Mouse (Mus musculus) hematopoietic stem cell, adult 5-6 weeks (primary cell): Measurements from ENCODE around the gene Kifc3. TPM values are rescaled to one million over a fixed set of nuclear protein-coding genes. Genes with fewer than 3 reads are reported as not detected.

Source experiments
- ATAC-seq, 2 experiments: fragments of 125-278 bp in 1 of 2; replicated peaks in 1 of 2; 2 replicates each; pipeline ENCODE4 v1.8.0; 2016 to 2017; ENCODE audit warnings: inconsistent platforms in 2 of 2, mild to moderate bottlenecking in 2 of 2, moderate number of reproducible peaks in 2 of 2, low read depth in 1 of 2, moderate TSS enrichment in 1 of 2; ENCODE audit not compliant: low FRiP score in 2 of 2, poor library complexity in 2 of 2, severe bottlenecking in 2 of 2, insufficient read depth in 1 of 2, low TSS enrichment in 1 of 2
- total RNA-seq: library from RNA; stranded (forward); fragments of 172-1452, 232-1000 nt; gene quantifications from 2 replicates; pipeline ENCODE4 v1.2.3, GENCODE M21; 2017

Kifc3 gene
- total RNA-seq, 1 experiment from 2014 or later = 0.79 TPM

DNA sequence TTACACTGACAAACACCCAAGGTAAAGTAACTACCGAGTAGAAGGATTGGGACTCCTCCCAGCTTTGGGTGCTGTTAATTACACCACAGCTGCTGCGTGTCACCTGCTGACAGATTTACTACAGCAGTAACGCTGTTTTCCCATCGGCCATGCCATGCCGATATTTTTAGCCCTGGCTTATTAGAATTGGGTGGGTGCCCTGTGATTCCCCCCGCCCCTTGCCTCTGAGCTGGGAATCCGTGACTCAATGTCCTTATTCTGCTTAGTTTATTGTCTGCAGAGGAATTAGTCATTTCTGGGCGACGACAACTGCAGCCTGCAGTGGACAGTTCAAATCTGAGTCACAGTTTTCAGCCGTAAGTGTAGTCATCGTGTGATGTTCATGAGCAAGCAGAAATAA lies 7.3 kb upstream of the Kifc3 start:
- ATAC-seq = peak in 1 of 2 experiments; percentile 22; a peak in 2 of 4 replicates

DNA sequence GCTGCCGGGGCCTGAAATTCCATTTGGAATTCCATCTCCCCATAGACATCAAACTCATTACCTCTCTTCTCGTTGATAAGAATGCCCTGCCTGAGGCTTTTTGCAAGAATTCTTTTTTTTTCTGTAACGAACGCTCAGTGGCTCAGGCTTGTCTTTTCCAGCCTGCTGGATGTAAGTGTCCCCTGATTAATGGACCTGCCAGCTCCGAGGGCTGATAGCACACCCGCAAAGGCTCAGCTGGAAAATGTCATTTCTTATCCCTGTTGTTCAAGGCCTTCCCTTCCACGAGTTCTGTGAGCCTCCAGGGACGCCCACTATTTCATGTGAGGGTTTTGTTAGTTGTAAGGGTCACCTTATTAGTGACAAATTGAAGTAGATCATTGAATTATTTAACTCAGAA lies 3.3 kb upstream of the Kifc3 start:
- no peak for ATAC-seq

DNA sequence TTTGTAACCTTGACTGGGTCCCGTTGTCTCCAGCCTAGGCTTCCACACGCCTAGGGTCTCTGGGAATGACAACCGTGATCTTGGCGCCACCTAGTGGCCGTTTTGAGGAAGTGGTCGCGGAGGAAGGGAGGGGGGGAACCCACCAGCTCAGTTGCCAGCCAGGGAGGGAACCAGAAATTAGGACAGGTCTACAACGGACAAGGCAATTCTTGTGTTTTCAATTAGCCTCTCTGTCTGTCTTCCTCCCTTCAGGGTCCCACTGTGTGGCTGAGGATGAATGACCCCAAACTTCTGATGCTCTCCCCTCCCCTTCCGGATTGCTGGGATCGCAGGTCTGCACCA lies 1.4 kb upstream of the Kifc3 start:
- ATAC-seq = peak; percentile 67 to 91

DNA sequence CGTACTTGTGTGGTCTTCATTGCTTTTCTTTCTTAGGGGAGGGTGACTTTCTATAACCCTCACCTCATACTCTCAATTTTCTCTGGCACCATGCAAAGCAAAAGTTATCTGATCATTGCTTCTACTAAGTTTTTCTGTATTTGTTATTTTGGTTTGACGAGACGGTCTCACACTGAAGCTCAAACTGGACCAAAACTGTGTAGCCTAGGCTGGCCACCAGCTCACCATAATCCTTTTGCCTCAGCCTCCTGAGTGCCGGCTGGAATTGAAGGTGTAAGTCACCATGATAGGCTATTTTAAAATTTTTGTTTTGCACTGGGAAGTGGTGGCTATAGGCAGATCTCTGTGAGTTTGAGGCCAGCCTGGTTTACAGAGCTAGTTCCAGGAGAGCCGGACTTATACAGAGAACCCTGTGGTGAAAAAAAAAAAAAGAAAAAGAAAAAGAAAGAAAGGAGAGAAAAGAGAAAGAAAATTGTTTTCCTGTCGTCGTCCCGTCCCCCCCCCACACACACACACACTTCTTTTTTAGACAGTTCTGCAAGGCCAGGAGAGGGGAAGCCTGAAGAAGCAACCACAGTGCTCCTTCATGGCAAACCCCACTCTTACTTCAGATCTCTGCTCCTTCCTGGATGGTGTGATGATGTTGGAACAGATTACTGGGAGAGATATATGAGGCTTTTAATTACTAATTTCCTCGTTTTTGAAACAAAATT lies 870 bp upstream of the Kifc3 start:
- peak; percentile 25 to 49; a peak in 1 of 4 replicates for ATAC-seq

DNA sequence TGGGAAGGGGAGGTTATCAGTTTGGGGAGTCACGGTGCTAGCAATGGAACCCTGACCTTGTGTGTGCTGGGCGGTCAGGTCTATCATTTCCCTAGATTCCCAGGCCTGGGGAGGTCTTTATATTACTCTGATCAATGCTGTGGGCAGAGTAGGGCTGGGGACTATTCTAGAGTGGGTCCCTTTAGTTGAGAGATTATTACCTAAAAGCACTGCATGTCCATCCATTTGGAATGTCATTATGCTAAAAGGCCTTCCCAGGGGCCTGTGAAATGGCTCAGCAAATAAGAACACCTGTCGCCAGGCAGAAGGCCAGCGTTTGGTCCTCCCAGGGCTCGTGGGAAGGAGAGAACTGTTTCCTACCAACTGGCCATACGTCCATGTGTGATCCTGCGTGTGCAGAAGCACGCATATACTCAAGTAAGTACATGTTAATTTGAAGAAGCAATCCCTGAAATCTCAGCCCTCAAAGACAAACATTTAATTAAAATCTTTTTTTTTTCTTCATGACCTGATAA lies 499 bp downstream of the Kifc3 start:
- no peak for ATAC-seq

DNA sequence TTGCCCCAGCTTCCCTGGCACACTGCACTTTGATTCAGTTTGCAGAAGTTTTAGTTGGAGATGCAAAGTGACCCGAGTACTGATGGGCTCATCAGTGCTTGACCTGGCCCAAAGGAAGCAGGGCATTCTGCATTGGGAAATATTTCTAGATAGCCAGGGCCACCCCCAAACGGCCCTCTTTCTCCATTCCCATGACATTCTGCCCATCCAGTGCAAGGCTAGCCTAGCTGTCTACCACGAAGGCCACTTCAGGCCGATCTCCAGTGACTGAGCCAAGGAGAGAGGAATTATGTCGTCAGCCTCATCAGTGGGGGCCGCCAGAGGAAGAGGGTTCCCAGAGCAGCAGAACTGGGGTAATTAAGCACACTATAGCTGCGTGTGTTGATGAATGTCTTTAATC lies 1.1 kb downstream of the Kifc3 start:
- ATAC-seq = no peak

DNA sequence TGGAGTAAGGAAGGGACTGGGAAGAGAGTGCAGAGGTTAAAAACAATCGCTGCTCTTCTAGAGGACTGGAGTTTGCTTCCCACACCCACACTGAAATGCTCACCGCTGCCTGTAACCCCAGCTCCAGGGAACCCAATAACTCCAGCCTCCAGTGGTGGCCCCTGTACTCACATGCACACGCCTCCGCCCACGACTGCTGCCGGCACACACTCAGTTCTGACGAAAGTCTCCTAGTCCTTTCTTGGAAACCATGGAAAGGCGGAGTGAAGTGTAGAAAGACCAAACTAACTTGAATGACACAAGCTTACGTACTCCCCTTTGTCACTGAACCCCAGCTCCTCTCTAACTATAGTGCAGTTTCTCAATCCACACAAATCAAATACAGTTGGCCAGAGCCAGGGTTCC lies 2.6 kb downstream of the Kifc3 start:
- ATAC-seq = no peak

DNA sequence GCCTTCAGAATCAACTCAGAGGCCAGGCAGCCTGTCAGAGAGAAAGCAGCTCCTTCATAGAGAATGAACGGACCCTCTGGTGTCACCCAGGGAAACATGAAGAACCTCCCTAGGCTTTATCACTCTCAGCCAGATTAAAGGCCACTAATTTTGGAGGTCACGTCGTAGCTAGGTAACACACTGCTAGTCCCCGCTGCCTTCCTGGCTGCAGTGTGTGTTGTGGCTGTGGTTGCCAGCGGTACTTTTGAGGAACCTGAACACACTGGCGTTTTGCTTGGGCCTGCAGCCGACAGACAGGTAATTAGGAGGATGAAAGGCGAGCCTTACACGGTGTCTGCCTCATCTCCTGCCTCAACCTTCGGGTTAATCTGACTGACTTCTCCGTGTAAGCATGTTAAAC lies 6.9 kb downstream of the Kifc3 start:
- ATAC-seq = no peak

DNA sequence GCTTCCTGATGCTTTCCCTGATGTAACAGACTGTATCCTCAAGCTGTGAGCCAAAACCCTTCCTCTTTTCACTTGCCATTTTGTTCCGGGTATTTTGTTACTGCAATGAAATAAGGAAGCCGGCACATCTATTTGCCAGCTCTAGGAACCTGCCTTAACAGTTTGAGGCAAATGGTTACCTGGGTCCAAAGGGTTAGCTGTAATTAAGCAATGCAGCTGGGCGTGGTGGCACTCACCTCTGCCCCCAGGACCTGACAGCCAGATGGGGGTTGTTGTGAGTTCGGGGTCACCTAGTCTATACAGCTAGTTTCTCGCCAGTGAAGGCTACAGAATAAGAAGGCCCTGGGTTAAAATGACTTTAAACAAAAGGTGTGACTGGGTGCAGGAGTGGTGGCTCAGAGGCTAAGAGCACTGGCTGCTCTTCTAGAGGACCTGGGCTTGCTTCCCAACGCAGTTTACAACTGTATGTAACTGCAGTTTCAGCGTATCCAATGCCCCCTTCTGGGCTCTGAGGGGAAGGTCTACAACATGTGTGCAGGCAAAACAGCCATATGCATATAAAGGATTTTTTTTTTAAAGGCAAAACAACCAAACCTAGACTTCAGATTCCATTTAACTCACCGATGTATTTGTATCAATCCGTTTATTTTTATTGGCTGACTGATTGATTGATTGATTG lies 11.0 kb downstream of the Kifc3 start:
- ATAC-seq = no peak

DNA sequence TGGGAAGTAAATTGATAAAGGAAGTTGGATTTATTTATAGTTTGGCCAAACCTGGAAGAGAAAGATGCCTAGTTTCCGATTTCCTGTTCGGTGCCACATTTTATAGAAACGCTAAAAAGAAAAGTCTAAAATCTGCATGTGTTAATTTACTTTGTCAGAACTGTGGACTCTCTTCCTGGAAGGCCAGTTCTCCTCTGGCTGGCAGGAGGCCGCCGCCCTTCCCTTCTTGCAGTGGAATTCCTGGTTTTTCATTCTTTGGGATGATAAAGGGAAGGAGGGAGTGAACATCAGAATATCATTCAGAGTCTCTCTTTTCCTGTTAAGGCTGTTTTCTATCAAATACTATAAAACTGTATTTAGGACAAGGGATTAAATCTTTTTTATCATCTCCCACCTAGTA lies 15.0 kb downstream of the Kifc3 start:
- ATAC-seq = no peak

DNA sequence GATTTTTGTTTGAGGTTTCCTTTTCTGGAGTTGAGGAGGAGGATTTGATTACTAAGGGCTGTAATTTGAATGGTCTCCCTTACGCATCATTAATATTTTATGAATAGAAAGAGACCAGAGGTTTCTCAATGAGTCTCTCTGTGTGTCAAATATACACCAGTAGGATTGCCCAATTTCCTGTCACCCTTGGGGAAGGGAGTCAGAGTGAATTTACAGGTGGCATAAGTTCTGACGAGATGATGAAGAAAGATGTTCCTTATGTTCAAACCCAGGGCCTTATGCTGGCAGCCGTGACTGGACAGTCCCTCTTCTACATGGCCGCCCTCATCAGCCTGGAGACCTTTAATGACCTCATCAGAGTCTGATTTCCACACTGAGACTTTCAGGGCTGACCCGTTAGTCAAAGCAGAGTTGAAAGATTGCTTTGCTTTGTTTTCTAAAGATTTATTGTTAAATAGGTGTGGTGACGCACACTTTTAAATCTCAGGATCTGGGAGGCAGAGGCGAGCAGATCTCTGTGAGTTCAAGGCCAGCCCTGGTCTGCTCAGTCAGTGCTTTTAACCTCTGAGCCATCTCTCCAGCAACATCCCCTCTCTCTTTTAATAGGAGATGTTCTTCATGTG lies 16.6 kb downstream of the Kifc3 start:
- no peak for ATAC-seq

DNA sequence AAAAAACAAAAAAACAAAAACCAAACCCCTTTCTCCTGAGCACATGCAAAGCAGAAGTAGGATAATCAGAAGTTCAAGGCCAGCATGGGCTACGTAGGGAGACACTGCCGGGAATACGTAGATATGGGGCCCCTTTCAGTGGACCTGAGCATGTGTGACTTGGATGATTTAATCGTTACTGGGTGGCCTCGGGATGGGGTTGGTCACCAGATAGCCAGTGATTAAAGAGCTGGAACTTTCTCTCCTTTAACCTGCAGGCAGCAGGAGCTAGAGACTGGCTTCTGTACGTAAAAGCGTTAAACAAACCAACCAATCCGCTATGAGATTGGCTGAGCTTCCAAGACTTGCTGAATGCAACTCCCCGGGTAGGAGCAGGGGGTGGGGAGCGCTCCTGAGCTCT lies 17.5 kb downstream of the Kifc3 start:
- no peak for ATAC-seq

DNA sequence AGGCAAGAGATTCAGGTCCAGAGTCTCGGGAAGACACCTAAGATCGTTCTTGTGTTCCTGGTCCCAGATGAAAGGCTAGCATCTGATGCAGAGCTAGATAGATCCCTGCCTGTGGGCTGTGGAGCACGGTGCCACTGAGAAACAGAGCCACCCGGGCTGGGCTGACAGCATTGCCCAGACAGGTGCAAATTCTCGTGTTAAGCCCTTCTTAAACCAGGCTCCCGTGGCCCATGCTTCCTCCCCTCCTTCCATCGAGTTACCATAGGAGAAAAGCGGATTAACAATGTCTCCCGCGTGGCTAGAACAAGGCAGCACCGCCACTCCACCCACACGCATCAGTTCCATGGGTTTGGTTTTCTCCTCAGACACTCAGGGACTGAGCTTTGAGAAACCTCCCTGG lies 18.4 kb downstream of the Kifc3 start:
- ATAC-seq = no peak

DNA sequence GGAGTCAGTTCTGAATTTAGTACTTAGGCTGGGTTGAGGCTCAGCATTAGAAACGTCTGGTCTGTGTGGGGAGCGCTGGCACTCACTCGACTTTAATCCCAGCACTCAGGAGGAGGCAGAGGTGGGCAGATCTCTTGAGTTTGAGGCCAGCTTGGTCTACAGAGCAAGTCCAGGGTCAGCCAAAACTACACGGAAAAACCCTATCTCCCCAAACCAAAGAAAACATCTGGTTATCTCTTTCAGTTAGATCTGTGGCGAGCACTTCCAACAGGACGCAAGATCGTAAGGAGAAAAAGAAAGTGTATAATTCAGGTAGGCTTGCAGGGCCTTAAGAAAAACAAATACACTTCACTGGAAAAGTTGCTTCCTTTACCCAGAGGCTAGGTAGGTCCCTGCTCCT lies 20.8 kb downstream of the Kifc3 start:
- no peak for ATAC-seq

DNA sequence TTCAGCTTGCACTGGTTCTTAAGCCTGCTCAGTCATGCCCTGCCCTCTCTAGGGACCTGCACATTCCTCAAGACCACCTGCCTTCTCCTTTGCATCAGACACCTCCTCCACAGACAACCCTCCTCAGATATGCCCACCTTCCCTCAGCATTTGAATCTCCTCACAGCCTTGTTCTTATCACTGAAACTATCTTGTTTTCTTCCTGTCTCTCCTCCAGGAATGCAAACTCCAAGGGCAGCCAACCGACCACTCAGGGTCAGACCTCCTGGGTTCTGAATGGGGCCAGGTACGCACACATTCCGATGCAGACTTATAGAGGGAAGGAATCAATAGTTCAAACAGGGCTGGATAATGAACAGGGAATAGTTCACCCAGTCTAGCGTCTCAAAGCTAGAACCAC lies 24.4 kb downstream of the Kifc3 start:
- ATAC-seq = no peak

DNA sequence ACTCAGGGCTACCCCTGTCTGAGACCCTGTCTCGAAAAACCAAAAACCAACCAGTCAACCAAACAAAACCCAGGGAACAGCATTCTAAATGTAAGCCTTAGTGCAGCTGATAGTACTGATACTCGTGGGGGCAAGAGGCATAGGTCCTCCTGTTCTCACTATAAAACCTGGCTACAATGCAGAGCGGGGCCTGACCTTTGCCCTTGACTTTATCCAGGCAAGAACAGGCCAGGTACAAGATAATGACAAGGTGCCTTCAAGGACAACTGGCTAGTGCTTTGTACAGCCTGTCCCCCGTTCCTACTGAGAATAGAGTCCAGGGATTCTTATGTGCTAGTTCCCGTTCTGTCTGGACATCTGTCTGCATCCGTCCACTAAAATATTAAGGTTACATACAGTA lies 25.6 kb downstream of the Kifc3 start:
- no peak for ATAC-seq

DNA sequence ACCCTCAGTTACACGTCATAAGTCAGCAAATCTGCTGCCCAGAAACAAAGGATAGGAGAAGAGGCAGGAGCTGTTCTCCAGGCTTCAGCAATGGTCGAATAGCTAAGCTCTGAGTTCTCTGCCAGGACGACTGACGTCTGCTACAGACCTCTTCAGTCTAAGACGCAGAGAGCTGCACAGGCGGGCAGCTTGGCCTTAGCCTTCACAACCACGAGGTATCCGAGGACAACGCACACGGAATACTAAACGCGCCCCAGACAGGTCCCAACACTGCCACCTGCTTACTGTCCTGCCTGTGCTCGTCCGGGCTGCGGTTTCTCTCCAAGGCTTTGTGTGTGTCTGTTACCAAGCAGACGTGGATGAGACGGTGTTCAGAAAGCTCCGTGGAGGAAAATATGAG lies 26.8 kb downstream of the Kifc3 start:
- ATAC-seq = no peak

DNA sequence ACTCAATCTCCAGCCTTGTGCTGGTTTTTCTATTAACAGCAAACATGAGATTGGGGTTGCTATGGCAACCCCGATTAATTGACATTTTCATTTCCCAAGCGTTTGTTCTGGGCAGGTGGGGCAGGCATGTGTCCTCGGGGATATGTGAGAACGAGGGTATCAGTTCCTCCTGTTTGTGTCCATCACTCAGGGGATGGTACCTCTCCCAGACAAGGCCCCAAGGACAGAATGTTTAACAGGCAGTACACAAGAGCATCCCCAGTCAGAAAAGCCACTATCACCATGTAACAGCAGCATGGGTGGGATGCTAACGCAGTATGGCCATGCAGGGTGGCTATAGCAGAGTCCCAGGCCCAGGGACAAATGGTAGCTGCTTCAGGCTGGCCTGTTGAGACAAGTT lies 27.3 kb downstream of the Kifc3 start:
- no peak for ATAC-seq

DNA sequence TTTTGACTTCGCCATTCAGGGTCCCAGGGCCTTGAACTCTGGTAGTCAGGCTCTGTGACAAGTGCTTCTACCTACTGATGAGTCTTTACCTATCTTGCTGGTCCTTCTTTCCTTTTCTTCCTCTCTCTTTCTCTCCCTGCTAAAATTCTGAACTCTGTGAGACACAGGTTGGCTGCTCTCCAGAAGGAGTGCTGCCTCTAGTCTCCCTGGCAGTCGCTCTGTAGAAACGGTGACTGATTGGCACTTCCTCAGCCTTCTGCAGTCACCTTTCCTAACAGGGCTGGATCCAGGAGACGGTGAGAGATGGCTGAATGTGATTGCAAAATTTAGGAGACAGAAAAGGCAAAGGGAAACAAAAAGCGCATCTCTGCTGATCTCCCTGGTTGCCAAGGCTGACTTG lies 30.2 kb downstream of the Kifc3 start:
- ATAC-seq = no peak
